In the genomic region with DNA sequence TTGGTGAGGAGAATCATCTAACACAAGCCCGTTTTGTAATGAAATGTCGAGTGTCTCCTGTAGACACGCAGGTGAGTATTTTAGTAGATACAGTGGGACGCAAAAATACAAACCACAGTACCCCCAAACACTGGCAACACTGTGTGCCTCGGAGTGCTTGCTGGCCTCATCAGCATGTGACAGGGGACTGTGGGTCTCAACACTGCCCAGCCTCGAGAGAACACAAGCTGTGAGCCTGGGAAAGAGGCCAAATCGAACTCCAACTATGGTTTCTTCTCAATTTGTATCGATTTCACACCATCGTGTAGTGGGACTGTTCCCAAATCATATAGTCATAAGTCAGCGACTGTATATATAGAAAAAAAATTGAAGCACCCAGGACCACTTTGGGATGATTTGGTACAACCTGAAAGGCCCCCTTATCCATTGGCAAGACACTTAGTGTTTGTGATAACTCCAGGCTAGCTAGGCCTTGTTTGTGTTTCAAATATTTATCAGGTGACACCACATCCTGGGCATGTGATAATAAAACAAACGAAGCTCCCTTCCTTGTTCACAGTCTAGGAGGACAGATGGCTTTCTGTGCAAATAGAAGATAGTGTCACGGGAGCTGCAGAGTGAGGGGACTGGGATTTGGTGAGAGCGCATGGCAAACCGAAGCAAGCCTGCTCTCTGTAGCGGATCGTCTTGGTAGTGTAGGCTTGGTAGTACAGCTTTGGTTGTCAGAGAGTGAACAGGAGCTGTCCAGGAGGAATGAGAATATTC, we compare ENCODE assay signal across 17 mouse cellular contexts. TPM values are rescaled to one million over a fixed set of nuclear protein-coding genes. Genes with fewer than 3 reads are reported as not detected.
DNase-seq lines count a peak whose midpoint lies in the region; ATAC-seq and TF ChIP-seq lines count a peak whose summit lies in the region.
"Had no signal": no experiment of that assay in that cellular context is flagged by ENCODE, and none has a peak within 500 bp of the region (broad histone marks: within the 10 kb centered on the region; RNA-seq: fewer than 3 reads in every experiment).

No protein-coding gene starts in this region.

- no peak for TF ChIP-seq CTCF in hindbrain, postnatal 0 days (IDR thresholded peaks at IDR 0.05; ENCODE audit: low read depth)

- H3K27me3 ChIP-seq in hindbrain, postnatal 0 days (ENCODE audit: insufficient read depth, low read length): no peaks in the 10 kb centered on the region
- H3K27me3 ChIP-seq in hindbrain, embryonic 12.5 days: no peaks in the 10 kb centered on the region
- H3K27me3 ChIP-seq: embryonic facial prominence, embryonic 12.5 days had no signal

- no peak overlapping the region for H3K4me2 ChIP-seq in hindbrain, postnatal 0 days (ENCODE audit: low read depth, low read length)
- no peak overlapping the region for H3K4me2 ChIP-seq in hindbrain, embryonic 12.5 days (replicated peaks)
- H3K4me2 ChIP-seq: embryonic facial prominence, embryonic 12.5 days; liver, embryonic 11.5 days had no signal

- peak; percentile 88 for DNase-seq in heart, adult 11 months
- DNase-seq in heart, postnatal 14 days: no peak
- DNase-seq in hindbrain, postnatal 0 days (ENCODE audit: low spot score): no peak
- DNase-seq in brain, adult 2 months (ENCODE audit: low read depth, low spot score): peak; percentile 57
- peak; percentile 51 to 64 for DNase-seq in cerebellum, postnatal 14 days
- no peak for DNase-seq in adrenal gland, adult 18-20 months (ENCODE audit: low spot score in 2 of 2)
- DNase-seq: adrenal gland, postnatal 25 days; gastrocnemius, postnatal 10 days; kidney, adult 9 months; midbrain, embryonic 14.5 days; right cerebral cortex, postnatal 4 days; thymus, adult 2 months had no signal

- intact Hi-C loops in heart, postnatal 14 days (cut with DNase I): no loop called here

- H3K36me3 ChIP-seq in hindbrain, postnatal 0 days (ENCODE audit: insufficient read depth, low read length): no peaks in the 10 kb centered on the region
- H3K36me3 ChIP-seq in hindbrain, embryonic 12.5 days: no peaks in the 10 kb centered on the region
- H3K36me3 ChIP-seq: embryonic facial prominence, embryonic 12.5 days had no signal

- no peak overlapping the region for H3K4me3 ChIP-seq in hindbrain, postnatal 0 days (ENCODE audit: low read length)
- no peak overlapping the region for H3K4me3 ChIP-seq in hindbrain, embryonic 12.5 days
- H3K4me3 ChIP-seq: embryonic facial prominence, embryonic 12.5 days had no signal

- no peaks in the 10 kb centered on the region for H3K9me3 ChIP-seq in hindbrain, postnatal 0 days (ENCODE audit: low read length)
- H3K9me3 ChIP-seq in hindbrain, embryonic 12.5 days (replicated peaks): no peaks in the 10 kb centered on the region
- H3K9me3 ChIP-seq: embryonic facial prominence, embryonic 12.5 days had no signal

- WGBS in hindbrain, postnatal 0 days: 56% methylated on average over 16 of the region's 16 CpGs
- WGBS in hindbrain, embryonic 12.5 days: 80% methylated on average over 16 of the region's 16 CpGs

- ATAC-seq in hindbrain, postnatal 0 days: 0 out of 2 replicates have a peak, but pooled peaks have one; percentile 43
- ATAC-seq in hindbrain, embryonic 12.5 days (ENCODE audit: low FRiP score): no peak
- ATAC-seq: CD4-positive, CD25-positive, alpha-beta regulatory T cell, adult 4 months had no signal

- H3K4me1 ChIP-seq in hindbrain, postnatal 0 days (ENCODE audit: insufficient read depth, low read length): peaks cover 7% of the 10 kb centered on the region; the same call in 1 of the 2 replicates
- peaks cover 15% of the 10 kb centered on the region for H3K4me1 ChIP-seq in hindbrain, embryonic 12.5 days

- no peak overlapping the region for H3K27ac ChIP-seq in hindbrain, postnatal 0 days
- no peak overlapping the region for H3K27ac ChIP-seq in hindbrain, embryonic 12.5 days
- H3K27ac ChIP-seq: embryonic facial prominence, embryonic 12.5 days; macrophage had no signal

- H3K9ac ChIP-seq in hindbrain, postnatal 0 days (replicated peaks; ENCODE audit: low read length): no peak overlapping the region
- H3K9ac ChIP-seq in hindbrain, embryonic 12.5 days: no peak overlapping the region
- H3K9ac ChIP-seq: embryonic facial prominence, embryonic 12.5 days had no signal

RNA-seq across cellular contexts. Expression of gene Tanc1, which starts 53.1 kb away (rescaled TPM):
- total RNA-seq in heart, postnatal 14 days (2021): 10 to 100 TPM; 31.9 to 37.8 TPM
- 10.6 and 12.1 TPM in 2 replicates for total RNA-seq in hindbrain, postnatal 0 days (2014; rRNA removed)
- 4.2 and 4.8 TPM in 2 replicates for polyA plus RNA-seq in hindbrain, postnatal 0 days (2015; fragmentation: Nextera tagmentation; extraction: Ambion mirVana)
- polyA plus RNA-seq in hindbrain, embryonic 12.5 days (2016; fragmentation: Nextera tagmentation; extraction: Ambion mirVana): 18.2 and 18.9 TPM in 2 replicates
- 10 to 100 TPM; 15.2 to 15.7 TPM for total RNA-seq in adrenal gland, adult 18-20 months (2021)

Comparison
In these comparisons a context has a peak if more than half of its experiments do, and no peak if none do; other contexts are left out.
1. DNase-seq: peak in heart, adult 11 months (single experiment), brain, adult 2 months (single experiment) and cerebellum, postnatal 14 days (2 of 2); none in heart, postnatal 14 days (0 of 2), hindbrain, postnatal 0 days (single experiment) and adrenal gland, adult 18-20 months (0 of 2).